Mouse (Mus musculus) midbrain, embryonic 13.5 days (tissue): Measurements from ENCODE around the gene Gcn1l1. TPM values are rescaled to one million over a fixed set of nuclear protein-coding genes. Genes with fewer than 3 reads are reported as not detected.

ENCODE experiments used
- ATAC-seq: fragments of 200-750 bp; cut with Nextera tagmentation; 2 replicates; pipeline ENCODE4 v1.8.0; 2017; ENCODE audit warnings: mild to moderate bottlenecking, moderate TSS enrichment, moderate library complexity
- H3K27ac ChIP-seq: fragments of 300-500 bp; sonication (generic); 2 replicates; pipeline ENCODE4 v1.5.1; 2015; ENCODE audit warnings: inconsistent platforms, mild to moderate bottlenecking, moderate library complexity
- H3K27me3 ChIP-seq: fragments of 300-500 bp; sonication (generic); 2 replicates; pipeline ENCODE4 v1.6.1; 2015; ENCODE audit warnings: mild to moderate bottlenecking, inconsistent platforms
- H3K36me3 ChIP-seq: fragments of 300-500 bp; sonication (generic); 2 replicates; pipeline ENCODE4 v1.6.1; 2015; ENCODE audit warnings: mild to moderate bottlenecking, inconsistent platforms
- H3K4me1 ChIP-seq: fragments of 300-500 bp; sonication (generic); replicated peaks from 2 replicates; pipeline ENCODE4 v1.6.1; 2015; ENCODE audit warnings: inconsistent platforms
- H3K4me2 ChIP-seq: fragments of 300-500 bp; sonication (generic); replicated peaks from 2 replicates; pipeline ENCODE4 v1.6.1; 2015; ENCODE audit warnings: moderate library complexity, mild to moderate bottlenecking, inconsistent platforms
- H3K4me3 ChIP-seq: fragments of 300-500 bp; sonication (generic); replicated peaks from 2 replicates; pipeline ENCODE4 v1.5.1; 2015; ENCODE audit warnings: mild to moderate bottlenecking, inconsistent platforms
- H3K9ac ChIP-seq: fragments of 300-500 bp; sonication (generic); replicated peaks from 2 replicates; pipeline ENCODE4 v1.6.1; 2015; ENCODE audit warnings: mild to moderate bottlenecking, inconsistent platforms
- H3K9me3 ChIP-seq: fragments of 300-500 bp; sonication (generic); 2 replicates; pipeline ENCODE4 v1.6.1; 2016; ENCODE audit warnings: mild to moderate bottlenecking, inconsistent platforms
- WGBS: fragments of 180-500 bp; shearing (Covaris S2); methylation state at CpG from one replicate; pipeline ENCODE4 v1.1.7; 2015; 5-methylcytosine and 5-hydroxymethylcytosine counted together
- polyA plus RNA-seq: library from polyadenylated mRNA; unstranded; fragments of >200 nt; fragmentation: Nextera tagmentation; extraction: Ambion mirVana; gene quantifications from 2 replicates; pipeline ENCODE4 v1.2.1, GENCODE M21; 2015

The Gcn1l1 gene
- polyA plus RNA-seq, 1 experiment from 2014 or later: 49.1 TPM

DNA sequence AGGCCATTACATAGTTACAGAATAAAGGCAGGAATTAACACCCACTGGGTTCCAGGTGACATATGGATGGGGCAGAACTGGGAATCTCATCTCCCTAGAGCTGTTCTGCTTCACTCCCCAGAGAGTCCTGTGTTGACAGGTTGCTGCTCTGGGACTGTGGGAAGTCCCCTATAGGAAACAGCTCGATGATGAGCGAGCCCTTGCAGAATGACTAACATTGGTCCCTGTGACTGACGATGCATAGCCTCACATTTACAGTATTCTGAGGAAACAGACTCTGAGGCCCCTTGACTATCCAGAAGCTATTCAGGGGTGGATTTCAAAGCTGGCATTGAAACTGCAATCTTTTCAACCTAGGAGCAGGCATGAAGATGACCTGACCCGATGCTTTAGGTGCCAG, 64.6 kb downstream of the Gcn1l1 start:
- H3K27me3 ChIP-seq: no peaks in the 10 kb centered on the region
- H3K27ac ChIP-seq: no peak overlapping the region
- peaks cover 34% of the 10 kb centered on the region for H3K4me1 ChIP-seq
- H3K36me3 ChIP-seq: no peaks in the 10 kb centered on the region
- 88% methylated on average over 4 of the region's 4 CpGs for WGBS
- H3K4me3 ChIP-seq: no peak overlapping the region
- H3K9me3 ChIP-seq: no peaks in the 10 kb centered on the region
- no peak overlapping the region for H3K4me2 ChIP-seq
- ATAC-seq: no peak
- H3K9ac ChIP-seq: no peak overlapping the region

GRCm38 (mm10) chr5:115630291-115630690, 65.2 kb downstream of the Gcn1l1 start:
- H3K27me3 ChIP-seq: no peaks in the 10 kb centered on the region
- 51% methylated on average over 5 of the region's 5 CpGs for WGBS
- ATAC-seq: no peak
- H3K4me1 ChIP-seq: peaks cover 38% of the 10 kb centered on the region
- H3K36me3 ChIP-seq: no peaks in the 10 kb centered on the region
- H3K4me3 ChIP-seq: peak overlapping the region; percentile 87; the same call in 1 of the 2 replicates
- H3K4me2 ChIP-seq: no peak overlapping the region
- no peaks in the 10 kb centered on the region for H3K9me3 ChIP-seq
- no peak overlapping the region for H3K9ac ChIP-seq
- H3K27ac ChIP-seq: no peak overlapping the region

DNA sequence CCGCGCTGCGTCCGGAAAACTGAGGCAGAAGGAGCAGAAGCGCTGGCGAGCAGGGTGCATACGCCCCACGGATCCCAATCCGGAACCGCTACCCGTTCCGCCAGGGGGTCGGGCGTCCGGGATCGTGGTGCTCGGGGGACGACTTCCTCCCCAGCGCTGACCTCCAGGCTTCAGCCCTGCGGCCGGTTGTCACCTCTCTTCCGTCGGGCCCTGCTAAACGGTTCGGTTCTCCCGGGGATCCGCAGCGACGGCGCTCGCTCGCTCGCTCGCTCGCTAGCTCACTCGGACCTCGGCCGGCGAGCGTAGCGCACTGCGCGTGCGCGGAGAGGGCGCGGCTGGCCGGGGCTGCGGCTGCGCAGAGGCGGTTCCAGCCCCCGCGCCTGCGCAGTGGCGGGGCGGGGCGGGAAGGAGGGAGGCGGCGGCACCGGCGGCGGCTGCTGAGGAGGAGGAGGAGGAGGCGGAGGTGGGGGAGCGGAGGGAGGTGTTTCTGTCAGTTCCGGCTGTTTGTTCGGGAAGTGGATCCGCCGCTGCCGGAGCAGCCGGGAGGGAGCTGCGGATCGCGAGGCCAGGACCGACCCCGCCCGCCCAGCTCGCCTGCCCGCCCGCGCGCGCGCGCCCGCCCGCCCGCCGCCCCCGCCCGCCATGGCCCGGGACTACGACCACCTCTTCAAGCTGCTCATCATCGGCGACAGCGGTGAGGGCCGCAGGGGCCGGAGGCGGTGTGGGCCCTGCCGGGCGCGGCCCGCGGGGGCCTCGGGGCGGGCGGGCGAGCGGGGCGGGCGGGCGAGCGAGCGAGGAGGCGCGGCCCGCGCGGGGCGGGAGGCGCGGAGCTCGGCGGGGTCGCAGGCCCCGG, 66.7 kb downstream of the Gcn1l1 start, which contains the start of gene Rab35:
Rab35 (plus strand) TSS at position 404 of the 853 bp plus-strand sequence.
- H3K4me2 ChIP-seq: peak within 1 kb of the TSS; percentile 82
- H3K4me1 ChIP-seq: peaks cover 48% of the 10 kb centered on the region
- under 1% methylated on average over 63 of the region's 125 CpGs for WGBS
- H3K9ac ChIP-seq: peak within 1 kb of the TSS; percentile 94
- no peaks in the 10 kb centered on the region for H3K9me3 ChIP-seq
- peak within 1 kb of the TSS; percentile 92 for H3K27ac ChIP-seq
- H3K27me3 ChIP-seq: no peaks in the 10 kb centered on the region
- peak; percentile 83 for ATAC-seq
- peak within 1 kb of the TSS; percentile 87 for H3K4me3 ChIP-seq
- no peaks in the 10 kb centered on the region for H3K36me3 ChIP-seq

GRCm38 (mm10) chr5:115632358-115632714, 67.3 kb downstream of the Gcn1l1 start:
- peak overlapping the region; percentile 87 for H3K4me3 ChIP-seq
- no peaks in the 10 kb centered on the region for H3K9me3 ChIP-seq
- H3K9ac ChIP-seq: peak overlapping the region; percentile 94
- peak overlapping the region; percentile 82 for H3K4me2 ChIP-seq
- ATAC-seq: peak; percentile 16; the same call in 1 of the 2 replicates
- peak overlapping the region; percentile 92 for H3K27ac ChIP-seq
- peaks cover under 1% of the 10 kb centered on the region; the same call in 1 of the 2 replicates for H3K36me3 ChIP-seq
- H3K4me1 ChIP-seq: peaks cover 52% of the 10 kb centered on the region
- no peaks in the 10 kb centered on the region for H3K27me3 ChIP-seq
- WGBS: 5% methylated on average over 30 of the region's 30 CpGs

- Histone ChIP-seq H3K27ac (no peak overlapping the region), H3K4me1 (peaks cover 54% of the 10 kb centered on the region), H3K4me2 (peak overlapping the region; percentile 82), H3K36me3 (peaks cover 7% of the 10 kb centered on the region), H3K9me3 (no peaks in the 10 kb centered on the region), H3K27me3 (no peaks in the 10 kb centered on the region), H3K4me3 (peak overlapping the region; percentile 87), H3K9ac (peak overlapping the region; percentile 94)
- no peak for ATAC-seq
- WGBS: 43% methylated on average over 4 of the region's 4 CpGs
Measured at GRCm38 (mm10) chr5:115633060-115633459, 68.0 kb downstream of the Gcn1l1 start.

DNA sequence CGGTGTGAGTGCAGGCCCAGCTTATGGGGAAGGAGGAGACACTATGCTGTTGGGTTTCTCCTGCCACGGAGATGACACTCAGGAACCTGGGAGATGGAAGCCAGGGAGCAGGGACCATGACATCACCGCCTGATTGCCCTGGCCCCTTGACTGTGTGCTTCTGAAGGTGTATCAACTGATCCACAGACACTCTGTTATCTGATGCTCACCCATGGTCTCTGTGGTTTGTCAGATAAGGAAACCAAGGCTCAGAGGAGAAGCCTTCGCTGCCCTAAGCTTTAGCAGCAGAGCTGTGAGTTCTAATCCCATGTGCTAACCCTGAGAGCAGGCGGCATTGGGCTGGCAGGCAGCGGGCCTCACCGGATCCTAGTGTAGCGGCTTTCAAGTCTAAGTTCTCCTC, 69.0 kb downstream of the Gcn1l1 start:
- Histone ChIP-seq H3K9me3 (no peaks in the 10 kb centered on the region), H3K4me1 (peaks cover 54% of the 10 kb centered on the region), H3K27ac (no peak overlapping the region), H3K36me3 (peaks cover 17% of the 10 kb centered on the region), H3K27me3 (no peaks in the 10 kb centered on the region), H3K4me3 (no peak overlapping the region), H3K9ac (no peak overlapping the region), H3K4me2 (peak overlapping the region; percentile 82; the same call in 1 of the 2 replicates)
- WGBS: 96% methylated on average over 8 of the region's 8 CpGs
- ATAC-seq: no peak

- ATAC-seq: no peak
- no peaks in the 10 kb centered on the region for H3K9me3 ChIP-seq
- H3K9ac ChIP-seq: 0 out of 2 replicates have a peak overlapping the region, but pooled peaks have one; percentile 7
- H3K4me1 ChIP-seq: peaks cover 51% of the 10 kb centered on the region
- 56% methylated on average over 6 of the region's 6 CpGs for WGBS
- 0 out of 2 replicates have a peak overlapping the region, but pooled peaks have one; percentile 4 for H3K27ac ChIP-seq
- H3K36me3 ChIP-seq: peaks cover 32% of the 10 kb centered on the region
- H3K4me2 ChIP-seq: no peak overlapping the region
- no peaks in the 10 kb centered on the region for H3K27me3 ChIP-seq
- H3K4me3 ChIP-seq: no peak overlapping the region
Measured at GRCm38 (mm10) chr5:115635536-115635935, 70.5 kb downstream of the Gcn1l1 start.

DNA sequence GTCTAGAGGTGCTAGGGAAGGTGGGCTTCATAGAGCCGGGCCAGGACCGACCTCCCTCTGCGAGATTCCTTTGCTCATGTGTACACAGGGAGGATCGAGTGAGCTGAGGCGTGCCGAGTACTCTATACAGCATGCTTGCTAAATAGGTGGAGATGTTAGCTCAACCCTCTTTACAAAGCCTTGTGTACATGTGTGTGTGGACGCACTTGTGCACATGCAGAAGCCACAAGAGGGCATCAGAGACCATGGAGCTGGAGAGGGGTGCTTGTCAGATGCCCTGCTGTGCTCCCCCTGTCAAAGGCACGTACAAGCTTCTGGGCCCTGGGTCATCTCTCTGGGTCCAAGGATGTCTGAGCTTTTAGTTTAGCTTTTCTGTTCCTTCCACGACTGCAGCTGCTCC, 79.1 kb downstream of the Gcn1l1 start:
- Histone ChIP-seq H3K9me3 (no peaks in the 10 kb centered on the region), H3K4me1 (0 out of 2 replicates have a peak, but pooled peaks cover 4% of the 10 kb centered on the region), H3K4me3 (no peak overlapping the region), H3K27me3 (no peaks in the 10 kb centered on the region), H3K27ac (no peak overlapping the region), H3K36me3 (peaks cover 100% of the 10 kb centered on the region), H3K9ac (no peak overlapping the region), H3K4me2 (no peak overlapping the region)
- 89% methylated on average over 9 of the region's 9 CpGs for WGBS
- no peak for ATAC-seq

DNA sequence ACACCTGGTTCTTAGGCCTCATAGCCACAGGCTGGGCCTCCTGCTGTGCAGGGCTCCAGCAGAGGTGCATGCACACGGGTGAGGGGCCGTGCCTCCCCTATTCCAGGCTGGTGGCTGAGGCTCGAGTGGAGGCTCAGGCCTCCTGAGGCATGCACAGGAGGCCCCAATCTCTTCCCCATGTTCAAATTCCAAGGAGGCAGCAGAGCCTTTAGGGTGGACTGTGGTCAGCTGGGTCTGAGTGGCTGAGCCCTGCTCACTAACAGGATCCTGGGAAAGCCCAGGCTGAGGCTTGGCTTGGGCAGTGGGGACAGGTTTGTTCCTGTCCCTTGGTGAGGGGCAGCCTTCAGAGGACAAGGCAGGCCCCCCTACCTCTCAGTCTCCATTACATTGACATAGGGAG, 83.8 kb downstream of the Gcn1l1 start:
- H3K36me3 ChIP-seq: peaks cover 58% of the 10 kb centered on the region
- 58% methylated on average over 3 of the region's 3 CpGs for WGBS
- H3K27me3 ChIP-seq: no peaks in the 10 kb centered on the region
- H3K4me3 ChIP-seq: no peak overlapping the region
- no peaks in the 10 kb centered on the region for H3K9me3 ChIP-seq
- H3K4me2 ChIP-seq: no peak overlapping the region
- H3K9ac ChIP-seq: peak overlapping the region; percentile 23; the same call in 1 of the 2 replicates
- peaks cover 22% of the 10 kb centered on the region for H3K4me1 ChIP-seq
- ATAC-seq: no peak
- H3K27ac ChIP-seq: 0 out of 2 replicates have a peak overlapping the region, but pooled peaks have one; percentile 20

GRCm38 (mm10) chr5:115649699-115650098, 84.6 kb downstream of the Gcn1l1 start:
- H3K4me2 ChIP-seq: no peak overlapping the region
- 89% methylated on average over 8 of the region's 8 CpGs for WGBS
- peaks cover 50% of the 10 kb centered on the region for H3K36me3 ChIP-seq
- ATAC-seq: no peak
- no peaks in the 10 kb centered on the region for H3K27me3 ChIP-seq
- no peak overlapping the region for H3K27ac ChIP-seq
- no peaks in the 10 kb centered on the region for H3K9me3 ChIP-seq
- H3K9ac ChIP-seq: 0 out of 2 replicates have a peak overlapping the region, but pooled peaks have one; percentile 29
- peaks cover 22% of the 10 kb centered on the region for H3K4me1 ChIP-seq
- H3K4me3 ChIP-seq: no peak overlapping the region

DNA sequence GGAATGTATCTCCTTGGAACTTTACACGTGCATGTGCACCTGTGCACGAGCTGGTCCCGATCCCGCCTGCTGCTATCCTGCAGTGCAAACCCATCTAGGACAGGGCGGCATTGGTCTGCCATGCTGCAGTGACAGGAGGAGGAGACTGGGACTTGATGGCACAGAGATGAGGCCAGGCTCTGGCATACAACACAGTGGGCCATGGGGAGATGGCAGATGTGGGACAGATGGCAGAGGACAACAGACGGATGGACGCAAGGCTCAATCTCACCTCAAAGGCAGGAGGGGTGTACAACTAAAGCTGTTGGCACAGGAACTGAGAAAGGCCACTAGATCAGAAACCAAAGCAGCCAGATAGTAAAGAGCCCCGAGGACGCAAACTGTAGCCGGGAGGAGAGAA, 85.8 kb downstream of the Gcn1l1 start:
- Histone ChIP-seq H3K27me3 (no peaks in the 10 kb centered on the region), H3K4me2 (no peak overlapping the region), H3K27ac (no peak overlapping the region), H3K36me3 (peaks cover 41% of the 10 kb centered on the region), H3K4me1 (peaks cover 22% of the 10 kb centered on the region), H3K9ac (no peak overlapping the region), H3K9me3 (no peaks in the 10 kb centered on the region), H3K4me3 (no peak overlapping the region)
- no peak for ATAC-seq
- WGBS: 90% methylated on average over 10 of the region's 10 CpGs

- H3K27me3 ChIP-seq: no peaks in the 10 kb centered on the region
Measured at GRCm38 (mm10) chr5:115651821-115652220, 86.8 kb downstream of the Gcn1l1 start.

More at GRCm38 (mm10) chr5:115651821-115652220, 86.8 kb downstream of the Gcn1l1 start:
- Histone ChIP-seq H3K27ac (no peak overlapping the region), H3K9ac (peak overlapping the region; percentile 70), H3K4me1 (peaks cover 22% of the 10 kb centered on the region), H3K36me3 (peaks cover 32% of the 10 kb centered on the region), H3K9me3 (no peaks in the 10 kb centered on the region), H3K4me2 (peak overlapping the region; percentile 71), H3K4me3 (0 out of 2 replicates have a peak overlapping the region, but pooled peaks have one; percentile 44)
- 89% methylated on average over 10 of the region's 10 CpGs for WGBS
- no peak for ATAC-seq
